ENCODE assay signal across 12 mouse cellular contexts in genomic region chr19:37565806-37566205, GRCm38 (mm10). TPM values are rescaled to one million over a fixed set of nuclear protein-coding genes. Genes with fewer than 3 reads are reported as not detected.
DNase-seq lines count a peak whose midpoint lies in the region; ATAC-seq and TF ChIP-seq lines count a peak whose summit lies in the region.
"Had no signal": no experiment of that assay in that cellular context is flagged by ENCODE, and none has a peak within 500 bp of the region (broad histone marks: within the 10 kb centered on the region; RNA-seq: fewer than 3 reads in every experiment).

No protein-coding gene starts in this region.

- peak; percentile 41 for DNase-seq in forebrain, postnatal 0 days
- DNase-seq in limb, embryonic 14.5 days (ENCODE audit: low spot score) = peak; percentile 69
- DNase-seq in limb, embryonic 10.5 days (ENCODE audit: low spot score) = no peak
- no peak for DNase-seq in CH12.LX (ENCODE audit: extremely low read depth)
- peak; percentile 67 for DNase-seq in brain, embryonic 14.5 days (ENCODE audit: low read depth)
- DNase-seq in cerebellum, adult 8-10 months = no peak
- DNase-seq in right cerebral cortex, postnatal 36 days (ENCODE audit: low spot score in 2 of 2) = no peak
- DNase-seq: cerebellum, adult 11 months; kidney, postnatal 4 days had no signal

- no peaks in the 10 kb centered on the region for H3K27me3 ChIP-seq in forebrain, postnatal 0 days (ENCODE audit: insufficient read depth, low read length)
- H3K27me3 ChIP-seq in forebrain, embryonic 16.5 days (replicated peaks; ENCODE audit: control insufficient read depth, insufficient read depth, low read length) = peaks cover 4% of the 10 kb centered on the region; the same call in 1 of the 2 replicates
- H3K27me3 ChIP-seq in limb, embryonic 14.5 days (ENCODE audit: control insufficient read depth, insufficient read depth, low read length) = no peaks in the 10 kb centered on the region
- no peaks in the 10 kb centered on the region for H3K27me3 ChIP-seq in limb, embryonic 10.5 days (ENCODE audit: low read depth, poor library complexity, severe bottlenecking)
- no peaks in the 10 kb centered on the region for H3K27me3 ChIP-seq in CH12.LX (replicated peaks)
- H3K27me3 ChIP-seq: megakaryocyte, embryonic 14.5 days; neural tube, embryonic 12.5 days had no signal

- in situ Hi-C loops in CH12.LX (cut with MboI; ENCODE audit: low pct_ligation_motif_present, low pct_unique_long_range_greater_than_20kb, low sequenced_read_pairs) = no loop called here

- no peaks in the 10 kb centered on the region for H3K4me1 ChIP-seq in forebrain, postnatal 0 days (ENCODE audit: insufficient read depth)
- H3K4me1 ChIP-seq in forebrain, embryonic 16.5 days (replicated peaks; ENCODE audit: control insufficient read depth, insufficient read depth, low read length) = peaks cover 12% of the 10 kb centered on the region
- H3K4me1 ChIP-seq in limb, embryonic 14.5 days (ENCODE audit: control insufficient read depth, insufficient read depth, low read length) = no peaks in the 10 kb centered on the region
- H3K4me1 ChIP-seq in limb, embryonic 10.5 days = peaks cover under 1% of the 10 kb centered on the region; the same call in 1 of the 2 replicates
- H3K4me1 ChIP-seq in CH12.LX (ENCODE audit: control insufficient read depth in 1 of 2, insufficient read depth in 2 of 2) = peaks cover 0 to 12% of the 10 kb centered on the region in 2 experiments; a peak in 2 of 4 replicates
- H3K4me1 ChIP-seq: neural tube, embryonic 12.5 days had no signal

- no peak overlapping the region for H3K9ac ChIP-seq in forebrain, postnatal 0 days
- H3K9ac ChIP-seq in forebrain, embryonic 16.5 days (replicated peaks; ENCODE audit: low read depth, low read length) = no peak overlapping the region
- no peak overlapping the region for H3K9ac ChIP-seq in limb, embryonic 14.5 days (ENCODE audit: low read depth, low read length, severe bottlenecking)
- H3K9ac ChIP-seq in CH12.LX (ENCODE audit: insufficient read depth, low read depth) = no peak overlapping the region
- H3K9ac ChIP-seq: neural tube, embryonic 12.5 days had no signal

- H3K79me2 ChIP-seq in CH12.LX (replicated peaks; ENCODE audit: control insufficient read depth, extremely low read depth, insufficient read depth, poor library complexity, severe bottlenecking) = no peaks in the 10 kb centered on the region

- no peaks in the 10 kb centered on the region for H3K9me3 ChIP-seq in forebrain, postnatal 0 days (ENCODE audit: low read length)
- H3K9me3 ChIP-seq in forebrain, embryonic 16.5 days (ENCODE audit: control insufficient read depth, low read length) = no peaks in the 10 kb centered on the region
- H3K9me3 ChIP-seq in limb, embryonic 14.5 days (ENCODE audit: control insufficient read depth, low read length) = no peaks in the 10 kb centered on the region
- no peaks in the 10 kb centered on the region for H3K9me3 ChIP-seq in limb, embryonic 10.5 days (replicated peaks)
- no peaks in the 10 kb centered on the region for H3K9me3 ChIP-seq in CH12.LX (replicated peaks; ENCODE audit: low read length)
- H3K9me3 ChIP-seq: megakaryocyte, embryonic 14.5 days; neural tube, embryonic 12.5 days had no signal

- H3K4me2 ChIP-seq in forebrain, postnatal 0 days (ENCODE audit: low read depth) = no peak overlapping the region
- no peak overlapping the region for H3K4me2 ChIP-seq in forebrain, embryonic 16.5 days (ENCODE audit: low read length)
- no peak overlapping the region for H3K4me2 ChIP-seq in limb, embryonic 14.5 days (replicated peaks; ENCODE audit: low read depth, low read length, severe bottlenecking)
- no peak overlapping the region for H3K4me2 ChIP-seq in CH12.LX (ENCODE audit: insufficient read depth, low read depth, poor library complexity, severe bottlenecking)
- H3K4me2 ChIP-seq: neural tube, embryonic 12.5 days had no signal

- TF ChIP-seq EP300 in CH12.LX (IDR thresholded peaks at IDR 0.05; ENCODE audit: low read length) = no peak

- H3K36me3 ChIP-seq in forebrain, postnatal 0 days (ENCODE audit: insufficient read depth) = no peaks in the 10 kb centered on the region
- no peaks in the 10 kb centered on the region for H3K36me3 ChIP-seq in forebrain, embryonic 16.5 days (ENCODE audit: control insufficient read depth, insufficient read depth)
- H3K36me3 ChIP-seq in limb, embryonic 14.5 days (ENCODE audit: control insufficient read depth, insufficient read depth, low read length) = no peaks in the 10 kb centered on the region
- H3K36me3 ChIP-seq in limb, embryonic 10.5 days = no peaks in the 10 kb centered on the region
- no peaks in the 10 kb centered on the region for H3K36me3 ChIP-seq in CH12.LX (replicated peaks in 1 of 2; ENCODE audit: control insufficient read depth in 1 of 2, insufficient read depth in 1 of 2, low read length in 1 of 2)
- H3K36me3 ChIP-seq: neural tube, embryonic 12.5 days had no signal

- TF ChIP-seq RAD21 in CH12.LX (IDR thresholded peaks at IDR 0.05; ENCODE audit: low read depth, low read length) = peak; percentile 63

- dilution Hi-C loops in CH12.LX (cut with MboI; ENCODE audit: extremely low pct_ligation_motif_present, extremely low pct_unique_long_range_greater_than_20kb, low sequenced_read_pairs) = no loop called here

- no peak overlapping the region for H3K4me3 ChIP-seq in forebrain, postnatal 0 days (ENCODE audit: low read depth, low read length)
- no peak overlapping the region for H3K4me3 ChIP-seq in forebrain, embryonic 16.5 days (replicated peaks; ENCODE audit: low read length)
- no peak overlapping the region for H3K4me3 ChIP-seq in limb, embryonic 14.5 days (replicated peaks; ENCODE audit: low read length)
- H3K4me3 ChIP-seq in limb, embryonic 10.5 days = no peak overlapping the region
- no peak overlapping the region for H3K4me3 ChIP-seq in CH12.LX (replicated peaks in 1 of 3; ENCODE audit: low read depth in 2 of 3, low read length in 2 of 3, poor library complexity in 1 of 3)
- H3K4me3 ChIP-seq: megakaryocyte, embryonic 14.5 days; neural tube, embryonic 12.5 days had no signal

- ATAC-seq in forebrain, postnatal 0 days = no peak; the same call in 1 of the 2 replicates
- ATAC-seq in forebrain, embryonic 16.5 days = no peak
- ATAC-seq in limb, embryonic 14.5 days (ENCODE audit: low FRiP score, low read depth) = no peak

- H3K27ac ChIP-seq in forebrain, postnatal 0 days (ENCODE audit: low read depth, low read length) = no peak overlapping the region
- H3K27ac ChIP-seq in forebrain, embryonic 16.5 days (ENCODE audit: low read length) = no peak overlapping the region
- no peak overlapping the region for H3K27ac ChIP-seq in limb, embryonic 14.5 days (replicated peaks; ENCODE audit: low read depth, low read length)
- no peak overlapping the region for H3K27ac ChIP-seq in limb, embryonic 10.5 days
- H3K27ac ChIP-seq in CH12.LX (ENCODE audit: insufficient read depth, low read depth) = no peak overlapping the region
- H3K27ac ChIP-seq: neural tube, embryonic 12.5 days had no signal

- no peak for TF ChIP-seq POLR2A in limb, embryonic 14.5 days (IDR thresholded peaks at IDR 0.05; ENCODE audit: borderline replicate concordance, extremely low read depth, insufficient read depth, insufficient read length)
- TF ChIP-seq POLR2A in CH12.LX (IDR thresholded peaks at IDR 0.05; ENCODE audit: low read depth, low read length) = no peak
- TF ChIP-seq POLR2A in brain, embryonic 14.5 days (IDR thresholded peaks at IDR 0.05; ENCODE audit: borderline replicate concordance, extremely low read depth, insufficient read depth, insufficient read length, poor library complexity, severe bottlenecking) = no peak

- TF ChIP-seq CTCF in forebrain, postnatal 0 days (IDR thresholded peaks at IDR 0.05; ENCODE audit: low read depth) = peak; percentile 55
- peak in 1 of 2 experiments; percentile 63; a peak in 2 of 4 replicates for TF ChIP-seq CTCF in CH12.LX (conservative IDR thresholded peaks at IDR 0.05 in 1 of 2, IDR thresholded peaks at IDR 0.05 in 1 of 2; ENCODE audit: low read depth in 2 of 2, low read length in 2 of 2)
- no peak for TF ChIP-seq CTCF in brain, embryonic 14.5 days (IDR thresholded peaks at IDR 0.05; ENCODE audit: borderline replicate concordance, extremely low read depth, insufficient read depth, insufficient read length)

- 36% methylated on average over 7 of the region's 7 CpGs for WGBS in forebrain, postnatal 0 days
- 41% methylated on average over 7 of the region's 7 CpGs for WGBS in forebrain, embryonic 16.5 days
- WGBS in limb, embryonic 14.5 days = 31% methylated on average over 7 of the region's 7 CpGs
- WGBS in limb, embryonic 10.5 days = 60% methylated on average over 7 of the region's 7 CpGs

TF ChIP-seq in CH12.LX, 34 proteins besides CTCF, POLR2A, EP300 and RAD21:
- TF ChIP-seq MXI1 (IDR thresholded peaks at IDR 0.05; ENCODE audit: low read depth, low read length) = no peak
- TF ChIP-seq JUND (conservative IDR thresholded peaks at IDR 0.05; ENCODE audit: low read depth, low read length) = 0 out of 2 replicates have a peak, but pooled peaks have one; percentile 6
- TF ChIP-seq SMC3 (IDR thresholded peaks at IDR 0.05; ENCODE audit: low read depth, low read length) = peak; percentile 31; the same call in 1 of the 2 replicates
- TF ChIP-seq POLR2AphosphoS2 (IDR thresholded peaks at IDR 0.05; ENCODE audit: low read depth, low read length) = no peak
- TF ChIP-seq NELFE (IDR thresholded peaks at IDR 0.05; ENCODE audit: low read depth, low read length) = no peak
TF ChIP-seq in CH12.LX: peak in this region for 2.

RNA-seq across cellular contexts. Expression of gene Exoc6, which starts 15.6 kb away (rescaled TPM):
- 42.9 and 47.5 TPM in 2 replicates for total RNA-seq in forebrain, postnatal 0 days (2014; rRNA removed)
- 30.6 and 34.3 TPM in 2 replicates for polyA plus RNA-seq in forebrain, postnatal 0 days (2015; fragmentation: Nextera tagmentation; extraction: Ambion mirVana)
- polyA plus RNA-seq in forebrain, embryonic 16.5 days (2015; fragmentation: Nextera tagmentation; extraction: Ambion mirVana) = 28.3 and 30.1 TPM in 2 replicates
- 4.4 and 5.3 TPM in 2 replicates for polyA plus RNA-seq in limb, embryonic 14.5 days (2012; rRNA removed)
- 8.8 and 9.0 TPM in 2 replicates for polyA plus RNA-seq in limb, embryonic 14.5 days (2014; fragmentation: Nextera tagmentation; extraction: Ambion mirVana)
- polyA plus RNA-seq in limb, embryonic 10.5 days (2016; fragmentation: Nextera tagmentation; extraction: Ambion mirVana) = 7.2 and 7.3 TPM in 2 replicates
- total RNA-seq in CH12.LX (2012; rRNA removed) (6.8 and 8.0 TPM in 2 replicates), CH12.LX (2014; rRNA removed) (18.5 and 18.7 TPM in 2 replicates)
- 10.8 and 12.1 TPM in 2 replicates for polyA plus RNA-seq in CH12.LX (2012; ENCODE audit: insufficient read length, low read depth)
- polyA plus RNA-seq in brain, embryonic 14.5 days (2012; rRNA removed) = 11.2 and 11.9 TPM in 2 replicates

Comparison
In these comparisons a context has a peak if more than half of its experiments do, and no peak if none do; other contexts are left out.
1. DNase-seq: peak in forebrain, postnatal 0 days (single experiment), limb, embryonic 14.5 days (single experiment) and brain, embryonic 14.5 days (single experiment); none in limb, embryonic 10.5 days (single experiment), CH12.LX (single experiment), cerebellum, adult 8-10 months (single experiment) and right cerebral cortex, postnatal 36 days (0 of 2).